Mouse (Mus musculus) frontal cortex, postnatal 14 days (tissue): ENCODE data around the gene Ccdc141.

Experiments used
- DNase-seq, 2 experiments: peaks; one replicate each; pipeline ENCODE4 v3.0.0; 2022; ENCODE audit warnings: low spot score in 2 of 2

The Ccdc141 gene

GRCm38 (mm10) chr2:77126939-77127338 is 43.5 kb downstream of the Ccdc141 start:
- no peak for DNase-seq

GRCm38 (mm10) chr2:77118102-77118501 is 52.3 kb downstream of the Ccdc141 start:
- no peak for DNase-seq

GRCm38 (mm10) chr2:77114335-77114734 is 56.1 kb downstream of the Ccdc141 start:
- no peak for DNase-seq

- DNase-seq: no peak
Observed at GRCm38 (mm10) chr2:77113867-77114266, 56.6 kb downstream of the Ccdc141 start.

- no peak for DNase-seq
Observed at GRCm38 (mm10) chr2:77113026-77113425, 57.4 kb downstream of the Ccdc141 start.

GRCm38 (mm10) chr2:77111095-77111494 is 59.3 kb downstream of the Ccdc141 start:
- no peak for DNase-seq

- DNase-seq: no peak
Observed at GRCm38 (mm10) chr2:77110365-77110764, 60.1 kb downstream of the Ccdc141 start.

GRCm38 (mm10) chr2:77109506-77110123 is 60.8 kb downstream of the Ccdc141 start:
- no peak for DNase-seq

- DNase-seq: no peak
Observed at GRCm38 (mm10) chr2:77108562-77108961, 61.9 kb downstream of the Ccdc141 start.

GRCm38 (mm10) chr2:77106150-77106549 is 64.3 kb downstream of the Ccdc141 start:
- no peak for DNase-seq

- no peak for DNase-seq
Observed at GRCm38 (mm10) chr2:77105006-77105715, 65.3 kb downstream of the Ccdc141 start.

- DNase-seq: no peak
Observed at GRCm38 (mm10) chr2:77102516-77102915, 67.9 kb downstream of the Ccdc141 start.

GRCm38 (mm10) chr2:77099814-77100213 is 70.6 kb downstream of the Ccdc141 start:
- no peak for DNase-seq

GRCm38 (mm10) chr2:77098769-77099168 is 71.7 kb downstream of the Ccdc141 start:
- no peak for DNase-seq

GRCm38 (mm10) chr2:77091749-77092148 is 78.7 kb downstream of the Ccdc141 start:
- DNase-seq: no peak

- no peak for DNase-seq
Observed at GRCm38 (mm10) chr2:77085313-77085712, 85.1 kb downstream of the Ccdc141 start.

GRCm38 (mm10) chr2:77084629-77085028 is 85.8 kb downstream of the Ccdc141 start:
- no peak for DNase-seq

- no peak for DNase-seq
Observed at GRCm38 (mm10) chr2:77081156-77081555, 89.3 kb downstream of the Ccdc141 start.

- no peak for DNase-seq
Observed at GRCm38 (mm10) chr2:77080657-77081056, 89.8 kb downstream of the Ccdc141 start.

- DNase-seq: no peak
Observed at GRCm38 (mm10) chr2:77078746-77079145, 91.7 kb downstream of the Ccdc141 start.

GRCm38 (mm10) chr2:77074373-77074772 is 96.1 kb downstream of the Ccdc141 start:
- DNase-seq: no peak

- peak in 1 of 2 experiments; percentile 15 for DNase-seq
Observed at GRCm38 (mm10) chr2:77073930-77074329, 96.5 kb downstream of the Ccdc141 start.

GRCm38 (mm10) chr2:77065294-77065693 is 105.1 kb downstream of the Ccdc141 start:
- no peak for DNase-seq
